Mouse (Mus musculus): ENCODE data around the gene Pnma1.

DNA sequence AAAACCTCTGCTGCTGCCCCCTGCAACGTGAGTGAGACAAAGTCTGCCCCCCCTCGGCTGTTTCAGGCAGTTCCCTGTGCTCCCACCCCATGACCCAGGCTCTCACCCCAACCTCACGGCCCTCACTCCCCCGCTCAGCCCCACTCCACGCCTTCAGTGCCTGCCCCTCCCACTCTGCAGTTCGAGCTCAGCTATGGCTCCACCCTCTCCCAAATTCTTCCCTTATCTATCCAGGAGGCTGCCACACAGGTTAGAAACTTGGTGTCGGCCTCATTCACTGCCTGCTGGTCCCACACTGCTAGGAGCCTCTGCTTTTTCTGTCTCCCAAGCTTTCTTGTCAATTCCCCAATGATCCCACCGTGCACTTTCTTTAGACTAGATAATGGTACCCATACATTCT is 12.8 kb upstream of the Pnma1 start:
- TF ChIP-seq CTCF (IDR thresholded peaks at IDR 0.05; ENCODE audit: borderline replicate concordance, extremely low read depth, insufficient read depth, insufficient read length): no peak
- no peak for TF ChIP-seq POLR2A (IDR thresholded peaks at IDR 0.05; ENCODE audit: borderline replicate concordance, extremely low read depth, insufficient read depth, insufficient read length, poor library complexity, severe bottlenecking)
